Mouse (Mus musculus): ENCODE data around the gene Tmem185b.

- TF ChIP-seq CTCF (IDR thresholded peaks at IDR 0.05; ENCODE audit: extremely low read depth, insufficient read depth, insufficient read length, insufficient replicate concordance) (no peak), POLR2A (IDR thresholded peaks at IDR 0.05; ENCODE audit: low read depth, low read length) (no peak)
These were observed 3.2 kb upstream of the Tmem185b start for GRCm38 (mm10) chr1:119522726-119523125.
